Mouse (Mus musculus) T-helper 17 cell (primary cell): ENCODE measurements at regions not wholly inside any gene's neighbourhood (a gene's known extent, or its start where the extent isn't known, plus 50 kb on each side); places are given as distances from the start of the nearest gene placed in this dataset.

Experiments used
- in situ Hi-C, 2 experiments: fragments of 300-600 bp; cut with MboI, MseI; formaldehyde crosslinking; loops; 1 replicate in 1 of 2; 2 replicates in 1 of 2; pipeline ENCODE4 v1.15.1; 2025; ENCODE audit warnings: high pct_unique_total_duplicates in 2 of 2

DNA sequence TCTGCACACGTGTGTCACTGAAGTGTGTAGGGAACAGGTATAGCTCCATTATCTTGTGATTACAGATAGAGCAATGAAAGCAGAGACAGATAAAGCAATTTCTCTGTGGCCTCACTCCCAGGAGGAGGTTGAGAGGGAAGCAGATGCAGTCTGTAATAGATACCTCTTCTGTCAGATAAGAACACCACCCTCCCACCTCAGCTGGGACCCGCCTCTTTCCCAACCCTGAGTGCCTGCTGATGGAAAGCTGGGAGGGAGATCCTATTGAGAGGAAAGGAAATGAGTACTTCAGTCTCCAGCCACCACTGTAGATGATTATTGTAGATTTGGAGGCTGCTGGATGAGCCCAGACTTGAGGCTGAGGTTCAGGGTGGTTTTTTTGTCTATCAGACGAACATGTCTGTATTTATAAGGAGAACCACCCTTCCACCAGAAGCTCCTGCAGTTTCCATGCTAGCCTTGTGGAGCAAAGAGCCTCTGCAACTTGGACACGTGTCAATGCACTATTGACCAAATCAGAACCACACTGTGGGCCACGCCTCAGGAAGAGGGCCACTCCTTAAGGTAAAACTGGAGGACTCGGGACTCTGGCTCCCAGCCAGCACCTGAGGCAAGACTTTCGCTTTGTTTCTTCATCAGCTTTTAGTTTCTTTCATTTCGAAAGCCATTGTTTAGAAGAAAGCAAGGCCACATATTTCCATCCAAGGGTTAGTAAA, 55.3 kb upstream of the Plekha5 start:
- in situ Hi-C loops: no loop called here

DNA sequence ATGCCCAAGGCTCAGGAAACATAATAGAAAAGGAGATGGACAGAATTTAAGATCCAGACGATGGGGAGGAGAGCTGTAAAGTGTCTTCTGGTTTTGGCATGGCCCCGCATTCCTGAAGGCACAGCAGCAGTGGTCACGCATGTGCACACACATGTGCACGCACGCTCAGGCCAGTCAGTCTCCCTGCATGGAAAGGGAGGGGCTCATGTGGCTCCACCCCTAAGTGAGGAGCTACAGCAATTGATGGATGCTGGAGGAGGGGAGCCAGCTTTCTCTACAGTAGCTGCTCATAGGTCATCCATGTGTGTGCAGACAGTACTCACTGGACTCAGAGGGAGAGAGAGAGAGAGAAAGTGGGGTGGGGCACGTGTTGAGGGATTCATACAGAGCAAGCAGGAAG, 56.6 kb upstream of the Plekha5 start:
- in situ Hi-C loops: no loop called here

- in situ Hi-C loops: no loop called here
These were observed 57.1 kb upstream of the Plekha5 start for GRCm38 (mm10) chr6:140366791-140367190.

DNA sequence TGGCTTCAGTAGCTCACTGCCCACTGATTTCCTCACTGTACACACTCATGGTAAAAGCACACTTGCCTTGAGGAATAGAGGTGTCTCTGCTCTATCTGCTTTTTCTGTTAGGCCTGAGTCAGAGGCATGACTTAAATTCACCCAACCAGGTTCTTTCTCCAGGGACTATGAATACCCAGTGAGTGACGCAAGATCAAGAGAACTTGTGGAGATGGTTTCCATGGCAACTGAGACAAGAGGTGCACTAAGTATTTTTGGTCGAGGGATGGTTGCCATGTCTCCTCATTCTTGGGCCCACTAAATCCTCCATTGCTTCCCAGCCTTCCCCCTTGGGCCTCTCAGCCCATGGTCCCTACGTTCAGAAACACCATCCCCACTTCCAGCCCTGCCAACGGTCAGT, 62.9 kb upstream of the Plekha5 start:
- in situ Hi-C loops: no loop called here

DNA sequence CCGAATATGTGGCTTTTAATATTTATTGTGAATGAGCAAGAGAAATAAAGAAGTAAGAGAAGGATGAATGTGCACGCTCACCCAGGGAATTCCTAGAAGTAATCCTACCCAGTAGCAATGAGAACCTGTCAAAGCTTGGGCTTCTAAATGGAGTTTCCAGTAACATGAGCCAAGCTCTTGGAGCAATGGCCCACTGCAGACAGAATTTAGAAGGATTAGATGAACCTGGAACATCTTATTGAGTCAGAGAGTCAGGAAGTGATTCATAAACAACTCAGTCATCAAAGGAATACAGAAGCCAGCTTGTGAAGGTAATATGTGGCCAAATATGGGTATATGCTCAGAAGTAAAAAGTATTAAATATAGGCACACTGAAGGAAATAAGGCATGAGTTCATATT, 66.0 kb upstream of the Plekha5 start:
- in situ Hi-C loops: no loop called here

- in situ Hi-C loops: no loop called here
These were observed 66.6 kb upstream of the Plekha5 start for GRCm38 (mm10) chr6:140357300-140357699.

GRCm38 (mm10) chr6:140354082-140354481, 69.8 kb upstream of the Plekha5 start:
- in situ Hi-C loops: no loop called here

- in situ Hi-C loops: no loop called here
These were observed 70.2 kb upstream of the Plekha5 start for GRCm38 (mm10) chr6:140353610-140354009.

DNA sequence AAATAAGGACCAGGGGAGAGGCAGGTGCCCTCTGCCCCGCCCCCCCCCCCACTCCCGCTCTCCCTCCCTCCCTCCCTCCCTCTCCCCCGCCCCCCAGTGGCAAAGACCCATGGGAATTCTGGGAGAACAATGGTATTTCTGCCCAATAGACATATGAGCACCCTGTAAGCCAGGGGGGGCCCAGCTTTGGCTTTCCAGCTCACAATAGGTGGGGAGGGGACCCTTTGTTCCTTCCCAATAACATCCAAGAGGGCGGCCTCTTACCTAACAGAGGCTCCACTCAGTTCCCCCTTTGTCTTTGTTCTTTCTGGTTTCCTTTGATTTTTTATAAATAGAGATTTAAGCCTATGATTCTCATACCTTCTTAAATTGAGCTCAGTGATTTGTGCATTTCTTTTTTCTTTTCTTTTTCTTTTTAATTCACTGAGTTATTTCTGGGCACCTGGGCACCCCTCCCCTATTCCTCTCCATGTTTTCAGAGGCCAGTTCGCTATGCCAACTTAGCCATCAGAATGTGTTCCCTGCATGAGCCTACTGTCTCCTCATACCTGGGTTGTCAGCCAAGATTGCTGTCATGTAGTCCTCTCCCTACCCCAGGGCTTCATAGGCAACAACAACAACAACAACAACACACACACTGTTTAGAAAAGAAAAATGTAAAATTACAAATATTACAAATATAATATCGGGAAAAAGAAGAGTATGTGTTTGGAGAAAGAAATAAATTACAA, 72.3 kb upstream of the Plekha5 start:
- in situ Hi-C loops: no loop called here

DNA sequence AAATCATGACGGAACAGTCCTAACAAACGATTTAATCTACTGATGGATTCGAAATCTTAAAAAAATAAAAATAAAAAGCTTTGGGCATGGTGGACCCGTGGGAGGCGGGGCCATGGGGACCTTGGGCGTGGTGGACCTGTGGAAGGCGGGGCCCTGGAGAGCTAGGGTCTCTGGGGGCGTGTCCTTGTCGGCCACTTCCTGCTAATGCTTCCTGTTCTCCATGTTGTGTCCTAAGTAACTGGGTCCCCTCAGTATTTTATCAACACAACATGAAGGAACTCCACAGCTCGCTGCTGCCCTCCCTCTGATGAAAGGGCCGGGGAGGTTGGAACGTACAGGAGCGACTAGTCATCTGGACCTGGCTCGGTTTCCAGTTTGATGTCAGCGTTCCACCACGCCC, 75.3 kb upstream of the Plekha5 start:
- in situ Hi-C loops: no loop called here

- in situ Hi-C loops: no loop called here
These were observed 76.9 kb upstream of the Plekha5 start for GRCm38 (mm10) chr6:140346929-140347328.

DNA sequence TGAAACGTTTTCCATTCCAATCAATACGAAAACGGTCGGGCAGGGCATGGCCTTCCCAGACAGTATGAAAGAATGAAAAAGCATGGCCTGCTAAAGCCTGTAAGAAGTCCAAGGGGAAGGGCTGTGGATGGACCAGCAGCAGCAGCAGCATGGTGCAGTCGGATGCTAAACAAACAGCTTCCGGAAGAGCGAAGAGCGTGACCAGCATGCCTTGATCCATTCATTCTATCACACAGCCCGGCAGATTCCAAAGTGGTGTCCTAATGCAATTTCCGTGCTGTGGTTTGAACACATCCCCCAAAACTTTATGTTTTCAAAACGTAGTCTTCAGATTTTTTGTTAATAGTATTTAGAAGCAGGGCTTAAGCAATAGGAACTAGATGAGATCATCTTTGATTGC, 80.2 kb upstream of the Plekha5 start:
- in situ Hi-C loops: no loop called here

GRCm38 (mm10) chr6:140342881-140343280, 81.0 kb upstream of the Plekha5 start:
- in situ Hi-C loops: no loop called here

DNA sequence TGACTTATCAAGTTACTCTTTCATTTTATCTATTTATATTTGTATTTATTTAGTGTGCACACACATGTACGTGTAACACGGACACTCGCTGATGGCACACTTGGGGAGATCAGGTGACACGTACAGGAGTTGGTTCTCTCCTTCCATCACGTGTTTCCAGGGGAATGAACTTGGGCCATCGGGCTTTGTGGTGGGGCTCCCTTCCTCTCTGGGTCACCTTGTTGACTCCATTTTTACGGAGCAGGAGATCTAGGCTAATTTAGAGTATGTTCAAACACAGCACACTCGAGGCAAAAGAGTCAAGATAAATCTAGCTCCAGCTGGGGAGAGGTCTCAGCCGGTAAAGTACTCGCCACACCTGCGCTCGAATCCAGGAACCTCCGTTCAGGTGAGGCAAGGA, 84.1 kb upstream of the Plekha5 start:
- in situ Hi-C loops: no loop called here

DNA sequence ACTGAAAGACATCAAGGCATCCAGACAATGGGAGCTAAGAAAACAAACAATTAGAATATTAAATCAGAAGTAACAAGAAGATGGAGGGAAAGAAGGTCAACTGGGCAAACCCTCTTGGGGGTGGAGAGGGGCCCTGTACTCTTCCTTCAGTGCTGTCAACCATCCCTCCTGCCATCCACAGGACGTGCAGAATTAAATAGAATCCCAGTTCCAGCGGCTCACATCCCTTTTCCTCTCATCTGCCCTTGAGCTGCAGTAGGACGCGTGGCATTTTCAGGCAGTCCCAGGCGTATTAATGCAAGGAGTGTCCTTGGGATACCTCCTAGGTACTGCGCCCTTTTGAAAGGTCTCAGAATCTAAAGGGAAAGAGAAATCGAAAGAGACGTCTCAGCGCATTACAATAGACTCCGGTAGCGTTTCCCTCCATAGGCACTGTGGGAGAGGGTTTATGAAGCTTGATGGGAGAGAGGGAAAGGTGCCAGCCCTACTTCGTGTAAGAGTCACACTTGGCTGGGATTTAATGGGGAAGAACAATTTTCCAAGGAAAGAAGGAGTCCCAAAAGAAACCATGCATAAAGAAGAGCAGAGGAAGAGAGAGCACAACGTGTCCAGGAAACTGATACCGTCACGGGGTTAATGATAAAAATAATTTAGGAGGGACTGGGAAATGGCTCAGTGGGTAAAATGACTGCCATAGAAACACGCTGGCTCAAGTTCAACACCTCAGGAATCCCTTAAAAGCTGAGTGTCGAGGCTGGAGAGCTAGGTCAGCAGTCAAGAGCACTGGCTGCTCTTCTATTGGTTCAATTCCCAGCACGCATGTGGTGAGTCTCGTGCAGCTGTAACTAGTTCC, 85.7 kb upstream of the Plekha5 start:
- in situ Hi-C loops: no loop called here

- in situ Hi-C loops: no loop called here
These were observed 86.8 kb upstream of the Plekha5 start for GRCm38 (mm10) chr6:140337083-140337491.

GRCm38 (mm10) chr6:140336414-140336941, 87.4 kb upstream of the Plekha5 start:
- in situ Hi-C loops: no loop called here

GRCm38 (mm10) chr6:140333397-140333796, 90.5 kb upstream of the Plekha5 start:
- in situ Hi-C loops: no loop called here

GRCm38 (mm10) chr6:140308641-140309040, 115.2 kb upstream of the Plekha5 start:
- in situ Hi-C loops: loop anchor here in 1 of 2 experiments (10.0 kb wide), 1 partner anchor 984 kb away; no protein-coding TSS in a partner anchor

DNA sequence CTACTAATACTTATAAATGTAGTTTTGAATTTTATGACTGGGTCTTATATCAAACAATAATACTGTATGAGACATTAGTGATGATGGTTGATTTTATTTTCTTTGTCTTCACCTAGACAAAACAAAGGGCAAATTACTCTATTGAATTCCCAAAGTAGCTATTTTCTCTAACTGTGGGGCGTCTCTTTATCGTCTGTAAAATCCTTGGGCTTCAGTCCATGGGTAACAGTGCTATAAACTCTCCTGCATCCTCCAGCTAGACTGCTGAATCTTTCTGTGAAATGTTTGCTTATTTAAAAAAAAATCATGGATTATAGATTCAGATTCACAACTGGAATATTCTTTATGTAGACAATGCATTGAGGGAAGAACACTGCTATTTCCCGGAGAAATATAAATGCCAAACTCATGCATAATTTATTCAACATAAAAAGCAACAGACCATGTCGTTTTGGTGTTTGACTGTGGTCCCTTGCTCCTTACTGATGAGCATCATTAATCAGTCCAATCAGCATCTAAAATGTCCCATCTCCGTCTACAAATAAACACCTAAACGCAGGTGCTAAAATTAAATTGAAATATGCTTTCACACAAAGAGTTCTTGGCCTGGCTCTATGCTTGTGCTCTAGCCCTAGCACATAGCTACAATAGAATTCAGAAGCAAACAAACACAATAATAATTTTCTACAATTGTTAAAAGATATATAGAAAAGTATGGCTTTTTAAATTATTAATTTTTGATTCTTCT, 116.9 kb upstream of the Plekha5 start:
- in situ Hi-C loops: loop anchor here in 1 of 2 experiments (10.0 kb wide), 1 partner anchor 982 kb away; no protein-coding TSS in a partner anchor

- in situ Hi-C loops: loop anchor here in 1 of 2 experiments (10.0 kb wide), 1 partner anchor 979 kb away; no protein-coding TSS in a partner anchor
These were observed 119.7 kb upstream of the Plekha5 start for GRCm38 (mm10) chr6:140304105-140304504.
